Mouse (Mus musculus): ENCODE measurements around the gene Pus1. TPM values are rescaled to one million over a fixed set of nuclear protein-coding genes. Genes with fewer than 3 reads are reported as not detected.

The Pus1 gene
- 7.9 and 8.1 TPM in 2 replicates for polyA plus RNA-seq (2021; fragmentation: Nextera tagmentation)
- long read RNA-seq, experiment 1, partial matches to known transcripts: 8 of 16 reads
- long read RNA-seq, experiment 1, other reads (novel, unspliced or antisense): 4 of 16 reads
- long read RNA-seq, experiment 2, transcript Pus1-207 (6 exons, 1,510 nt): minor isoform, 5 of 33 reads
- long read RNA-seq, experiment 2, transcript Pus1-202 (6 exons, 1,814 nt): major isoform, 10 of 33 reads
- long read RNA-seq, experiment 2, partial matches to known transcripts: 3 of 33 reads
- long read RNA-seq, experiment 2, other reads (novel, unspliced or antisense): 11 of 33 reads

GRCm38 (mm10) chr5:110779998-110780760, at the start of gene Pus1:
Gene Pus1 (minus strand): TSS chr5:110780659.

GRCm38 (mm10) chr5:110809667-110810325, 29.3 kb upstream of the Pus1 start, which contains the start of gene Ulk1:
Gene Ulk1 (minus strand): TSS chr5:110810097.

GRCm38 (mm10) chr5:110770448-110771158, 9.9 kb downstream of the Pus1 start, which contains the start of gene Ep400:
Gene Ep400 (minus strand): TSS chr5:110770717.

Other genes starting within 250 kb of the Pus1 start
- 41.0 and 44.8 TPM in 2 replicates for gene Galnt9, start 236.3 kb downstream of the Pus1 start, polyA plus RNA-seq (2021; fragmentation: Nextera tagmentation)
- 27.5 and 31.9 TPM in 2 replicates for gene Noc4l, start 127.2 kb downstream of the Pus1 start, polyA plus RNA-seq (2021; fragmentation: Nextera tagmentation)
- gene Ddx51, start 127.2 kb downstream of the Pus1 start, polyA plus RNA-seq (2021; fragmentation: Nextera tagmentation): 6.8 and 6.9 TPM in 2 replicates
- gene Ep400, start 9.9 kb downstream of the Pus1 start, polyA plus RNA-seq (2021; fragmentation: Nextera tagmentation): 22.9 and 27.0 TPM in 2 replicates
- gene Ulk1, start 29.4 kb upstream of the Pus1 start, polyA plus RNA-seq (2021; fragmentation: Nextera tagmentation): 7.1 and 7.2 TPM in 2 replicates
- 23.4 and 23.7 TPM in 2 replicates for gene Hscb, start 59.1 kb upstream of the Pus1 start, polyA plus RNA-seq (2021; fragmentation: Nextera tagmentation)
- 2.3 TPM in 2 replicates for gene Chek2, start 59.3 kb upstream of the Pus1 start, polyA plus RNA-seq (2021; fragmentation: Nextera tagmentation)
- gene Ttc28, start 99.1 kb upstream of the Pus1 start, polyA plus RNA-seq (2021; fragmentation: Nextera tagmentation): 2.0 and 2.6 TPM in 2 replicates